Mouse (Mus musculus): ENCODE measurements around the gene Numb.
A peak's percentile ranks its signal among the peaks of the same experiment; 100 is the strongest.

Gene Numb

GRCm38 (mm10) chr12:83921535-83922381 lies at the start of gene Numb:
TSS of gene Numb (minus strand) at chr12:83921934.
- DNase-seq = peak; percentile 100

- DNase-seq = no peak
Observed at GRCm38 (mm10) chr12:83965235-83965634, 43.5 kb upstream of the Numb start.

DNA sequence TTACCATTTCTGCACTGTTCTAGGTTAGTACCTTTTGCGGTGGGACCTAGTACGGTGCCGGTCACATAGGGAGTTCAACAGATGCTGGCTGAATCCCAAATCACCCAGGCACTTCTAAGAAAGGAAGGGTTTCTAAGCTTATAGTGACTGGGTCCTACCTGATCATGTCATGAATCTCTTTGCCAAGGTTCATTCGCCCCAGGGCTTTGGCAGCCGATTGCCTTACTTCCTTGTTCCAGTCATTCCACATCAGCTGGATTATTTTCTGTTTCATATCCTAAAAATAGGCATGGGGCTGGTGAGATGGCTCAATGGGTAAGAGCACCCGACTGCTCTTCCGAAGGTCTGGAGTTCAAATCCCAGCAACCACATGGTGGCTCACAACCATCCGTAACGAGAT lies 36.5 kb upstream of the Numb start:
- no peak for DNase-seq

- DNase-seq = peak; percentile 91
Observed at GRCm38 (mm10) chr12:83951711-83952575, 30.2 kb upstream of the Numb start.

DNA sequence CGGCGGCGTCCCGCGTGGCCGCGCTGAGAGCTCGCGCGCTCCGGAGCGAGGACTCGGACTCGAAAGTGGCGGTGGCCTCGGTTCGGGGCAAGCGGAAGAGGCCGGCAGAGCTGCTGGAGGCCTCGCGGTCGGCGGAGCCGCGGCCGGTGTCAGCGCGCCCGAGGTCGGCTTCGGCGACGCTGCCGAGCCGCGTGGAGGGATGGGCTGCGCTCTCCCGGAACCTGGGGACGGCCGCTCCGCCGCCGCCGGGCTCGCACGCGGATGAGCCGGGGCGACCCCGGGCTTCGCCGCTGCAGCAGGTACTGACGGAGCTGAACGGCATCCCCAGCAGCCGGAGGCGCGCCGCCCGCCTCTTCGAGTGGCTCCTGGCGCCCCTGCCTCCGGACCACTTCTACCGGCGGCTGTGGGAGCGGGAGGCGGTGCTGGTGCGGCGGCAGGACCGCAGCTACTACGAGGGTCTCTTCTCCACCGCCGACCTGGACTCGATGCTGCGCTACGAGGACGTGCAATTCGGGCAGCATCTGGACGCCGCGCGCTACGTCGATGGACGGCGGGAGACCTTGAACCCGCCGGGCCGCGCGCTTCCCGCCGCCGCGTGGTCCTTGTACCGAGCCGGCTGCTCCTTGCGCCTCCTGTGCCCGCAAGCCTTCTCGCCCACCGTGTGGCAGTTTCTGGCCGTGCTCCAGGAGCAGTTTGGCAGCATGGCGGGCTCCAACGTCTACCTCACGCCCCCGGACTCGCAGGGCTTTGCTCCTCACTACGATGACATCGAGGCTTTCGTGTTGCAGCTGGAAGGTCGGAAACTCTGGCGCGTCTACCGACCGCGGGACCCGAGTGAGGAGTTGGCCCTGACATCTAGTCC lies 29.3 kb upstream of the Numb start:
- peak; percentile 91 for DNase-seq

- peak; percentile 99 for DNase-seq
Observed at GRCm38 (mm10) chr12:83950493-83950839, 28.7 kb upstream of the Numb start, which contains the start of gene Riox1. TSS of gene Riox1 (plus strand) at chr12:83950608.

GRCm38 (mm10) chr12:83949776-83950492 lies 28.2 kb upstream of the Numb start:
- DNase-seq = no peak

DNA sequence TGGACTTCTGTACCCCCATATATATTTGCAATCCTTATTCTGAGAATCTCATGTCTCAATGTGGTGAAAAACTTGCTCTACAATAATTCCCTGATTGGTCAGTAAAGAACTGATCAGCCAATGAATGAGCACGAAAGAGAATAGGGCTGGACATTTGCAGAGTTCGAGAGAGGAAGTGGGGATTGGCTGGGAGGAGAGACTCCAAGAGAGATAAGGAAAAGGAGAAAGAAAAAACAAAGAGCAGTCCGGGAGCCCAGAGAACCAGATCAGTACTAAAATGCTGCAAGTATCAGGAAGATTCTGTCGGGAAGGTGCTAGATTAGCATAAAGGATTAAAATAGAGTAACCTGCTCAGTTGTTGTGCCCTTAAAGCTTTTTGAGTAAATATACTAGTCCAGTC lies 27.3 kb upstream of the Numb start:
- DNase-seq = no peak

DNA sequence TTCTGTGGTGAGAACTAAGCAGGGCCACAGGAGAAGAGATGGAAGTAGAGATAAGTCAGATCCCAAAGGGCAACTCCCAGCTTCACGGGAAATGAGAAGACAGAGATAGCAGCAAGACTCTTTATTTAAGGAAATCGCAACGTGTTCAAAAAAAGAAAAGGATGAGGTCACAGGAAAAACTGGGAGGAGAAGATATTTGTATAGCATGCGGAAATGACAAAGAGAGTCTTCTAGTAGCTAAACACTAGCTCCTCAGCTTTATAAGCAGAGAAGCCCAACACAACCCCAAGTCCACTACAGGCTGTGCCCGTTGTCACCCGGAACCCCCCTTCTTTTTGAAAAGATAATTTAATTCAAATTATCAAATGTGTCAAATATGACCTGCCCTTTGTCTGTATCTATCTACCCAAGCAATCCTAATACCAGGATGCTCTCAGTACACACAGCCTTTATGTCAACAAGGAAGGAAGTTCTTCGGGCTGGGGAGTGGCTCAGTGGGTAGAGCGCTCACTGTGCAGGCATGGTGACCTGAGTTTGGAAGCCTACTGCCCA lies 25.6 kb upstream of the Numb start:
- DNase-seq = peak; percentile 96

DNA sequence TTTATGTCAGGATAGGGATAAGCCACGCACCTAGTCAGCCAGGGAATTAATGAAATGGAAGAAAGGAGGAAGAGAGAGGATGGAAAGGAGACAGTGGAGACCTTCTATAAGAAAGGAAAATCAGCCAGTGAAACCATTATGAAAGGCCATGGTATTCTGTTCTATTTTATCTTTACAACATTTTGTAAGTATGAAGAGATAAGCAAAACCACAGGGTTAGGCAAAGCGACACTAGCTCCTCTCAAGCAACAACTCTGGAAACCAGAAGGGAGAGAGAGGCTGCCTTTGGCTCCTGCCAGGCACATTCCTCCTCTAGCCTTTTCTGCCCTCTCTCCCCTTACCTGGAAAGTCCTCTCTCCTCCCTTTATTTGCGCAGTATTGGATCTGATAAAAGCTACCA lies 20.2 kb upstream of the Numb start:
- DNase-seq = no peak

- peak; percentile 94 for DNase-seq
Observed at GRCm38 (mm10) chr12:83940031-83940430, 18.3 kb upstream of the Numb start.

DNA sequence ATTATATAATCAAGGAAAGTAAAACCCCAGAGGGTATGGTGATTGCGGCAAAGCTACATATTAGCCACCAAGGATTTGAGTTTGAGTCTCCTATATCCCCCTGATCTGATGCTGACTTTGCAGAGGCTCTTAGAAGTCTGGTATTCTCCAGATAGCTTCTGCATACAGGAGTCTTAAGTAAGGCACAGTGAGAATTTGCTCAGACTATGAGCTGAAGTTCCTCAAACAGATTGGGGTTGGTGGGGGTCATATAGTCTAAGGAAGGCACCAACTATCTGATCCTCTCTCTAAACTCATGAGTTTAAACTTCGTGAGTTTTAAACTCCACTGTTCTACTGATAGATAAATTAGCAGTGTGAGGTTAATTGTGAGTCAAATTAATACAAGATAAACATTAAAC lies 17.6 kb upstream of the Numb start:
- peak; percentile 54 for DNase-seq

GRCm38 (mm10) chr12:83938592-83938991 lies 16.9 kb upstream of the Numb start:
- DNase-seq = peak; percentile 82

DNA sequence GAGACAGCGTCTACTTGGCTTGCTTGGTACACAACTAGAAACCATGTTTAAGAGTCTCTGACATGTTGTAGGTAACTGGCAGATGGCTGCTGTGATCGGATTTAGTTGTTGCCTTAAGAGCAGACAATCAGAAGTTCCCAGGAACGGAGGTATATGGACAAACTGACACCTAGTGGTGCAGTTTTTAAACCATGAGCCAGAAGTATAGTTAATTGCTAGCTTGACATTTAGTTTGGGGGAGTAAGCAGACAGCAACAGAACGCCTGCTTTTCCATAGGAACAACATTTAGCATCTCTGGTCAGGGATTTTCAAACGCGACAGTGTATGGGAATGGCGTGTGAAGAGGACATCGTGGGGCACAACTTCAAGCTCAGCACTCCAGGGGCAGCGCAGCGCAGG lies 15.9 kb upstream of the Numb start:
- DNase-seq = peak; percentile 76

DNA sequence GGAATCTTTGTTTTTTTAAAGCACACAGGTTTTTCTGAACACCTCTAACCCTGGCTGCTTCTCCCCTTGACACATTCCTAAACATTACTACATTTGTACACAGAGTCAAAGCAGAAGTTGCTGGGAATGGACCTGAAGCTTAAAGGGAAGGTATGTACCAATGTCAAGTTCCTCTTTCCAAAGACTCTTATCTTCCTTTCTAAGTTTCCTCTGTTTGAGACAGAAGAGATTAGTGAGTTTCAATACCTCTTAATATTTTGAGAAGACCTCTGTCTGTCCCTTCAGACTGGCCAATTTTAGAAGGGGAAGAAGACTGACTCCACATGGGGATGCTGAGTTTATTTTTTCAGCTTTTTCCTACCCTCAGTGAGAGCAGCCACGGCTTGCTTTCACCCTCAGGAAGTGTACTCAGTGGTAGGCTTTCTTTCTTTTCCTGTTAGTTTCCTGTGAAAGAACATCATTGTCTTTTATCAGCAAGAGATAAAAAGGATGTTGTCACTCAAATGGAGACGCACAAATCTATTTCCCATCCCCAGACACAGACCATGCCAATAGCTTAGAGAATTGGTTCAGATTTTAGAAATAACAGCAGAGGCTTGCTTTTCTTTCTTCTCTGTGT lies 7.6 kb upstream of the Numb start:
- DNase-seq = peak; percentile 92

GRCm38 (mm10) chr12:83927747-83928146 lies 6.0 kb upstream of the Numb start:
- DNase-seq = peak; percentile 95

GRCm38 (mm10) chr12:83926061-83926460 lies 4.3 kb upstream of the Numb start:
- peak; percentile 87 for DNase-seq

GRCm38 (mm10) chr12:83925160-83925703 lies 3.5 kb upstream of the Numb start:
- peak; percentile 54 for DNase-seq

GRCm38 (mm10) chr12:83924332-83924731 lies 2.6 kb upstream of the Numb start:
- peak; percentile 85 for DNase-seq

GRCm38 (mm10) chr12:83923486-83923859 lies 1.7 kb upstream of the Numb start:
- no peak for DNase-seq

Measured in heart, adult 11 months (tissue).